Mouse (Mus musculus) adrenal gland, adult (tissue): ENCODE measurements at regions not wholly inside any gene's neighbourhood (a gene's known extent, or its start where the extent isn't known, plus 50 kb on each side); places are given as distances from the start of the nearest gene placed in this dataset.
A peak's percentile ranks its signal among the peaks of the same experiment; 100 is the strongest.

Experiments used
- DNase-seq, 2 experiments: peaks; one replicate each; pipeline ENCODE4 v3.0.0; 2022 to 2023; ENCODE audit warnings: low spot score in 1 of 2; ENCODE audit not compliant: inconsistent age in 2 of 2

- no peak for DNase-seq
These were observed 262.3 kb upstream of the Eif4g2 start for GRCm38 (mm10) chr7:111345117-111345516.

- DNase-seq: peak; percentile 11 to 60
These were observed 254.2 kb upstream of the Eif4g2 start for GRCm38 (mm10) chr7:111337053-111337452.

DNA sequence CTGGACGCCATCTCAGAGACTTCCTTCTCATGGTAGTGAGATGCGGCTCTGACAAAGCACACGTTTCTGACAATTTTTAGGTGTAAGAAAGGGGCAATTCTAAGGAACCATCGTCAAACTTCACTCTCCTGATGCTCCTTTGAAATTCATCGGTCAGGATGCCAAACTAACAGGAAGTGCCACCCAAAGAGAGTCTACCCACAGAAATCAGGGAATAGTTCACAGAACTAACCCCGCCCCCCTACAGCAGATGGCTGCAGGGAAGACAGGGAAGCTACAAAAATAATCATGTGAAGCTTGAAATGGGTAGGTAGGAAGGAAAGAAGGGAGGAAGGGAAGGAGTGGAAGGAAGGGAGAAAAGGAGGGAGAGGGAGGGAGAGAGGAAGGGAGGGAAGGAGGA, 240.1 kb upstream of the Eif4g2 start:
- DNase-seq: no peak

GRCm38 (mm10) chr7:111319917-111320316, 237.1 kb upstream of the Eif4g2 start:
- no peak for DNase-seq

DNA sequence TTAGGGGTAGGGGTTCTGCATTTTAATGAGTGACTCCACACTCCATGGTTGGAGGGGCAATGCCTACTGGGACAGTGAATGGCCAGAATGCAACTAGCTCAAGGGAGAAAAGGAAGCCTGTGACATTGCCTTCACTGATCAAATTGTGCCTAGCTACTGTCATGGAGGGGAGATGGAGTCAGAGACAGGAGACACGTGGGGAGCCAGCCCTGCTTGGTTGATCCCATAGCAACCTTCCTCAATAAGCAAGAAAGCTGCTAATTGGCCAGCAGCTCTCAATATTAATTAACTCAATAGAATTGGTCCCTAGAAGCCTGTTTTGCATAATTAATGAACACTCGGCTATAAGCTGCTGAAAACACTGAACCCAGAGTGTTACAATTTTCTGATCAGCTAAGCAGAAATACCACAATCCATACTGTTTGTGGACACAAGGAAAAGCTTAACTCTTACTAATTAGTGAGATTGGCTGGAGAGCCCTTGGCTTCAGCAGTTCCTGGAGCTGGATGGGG, 233.7 kb upstream of the Eif4g2 start:
- no peak for DNase-seq

DNA sequence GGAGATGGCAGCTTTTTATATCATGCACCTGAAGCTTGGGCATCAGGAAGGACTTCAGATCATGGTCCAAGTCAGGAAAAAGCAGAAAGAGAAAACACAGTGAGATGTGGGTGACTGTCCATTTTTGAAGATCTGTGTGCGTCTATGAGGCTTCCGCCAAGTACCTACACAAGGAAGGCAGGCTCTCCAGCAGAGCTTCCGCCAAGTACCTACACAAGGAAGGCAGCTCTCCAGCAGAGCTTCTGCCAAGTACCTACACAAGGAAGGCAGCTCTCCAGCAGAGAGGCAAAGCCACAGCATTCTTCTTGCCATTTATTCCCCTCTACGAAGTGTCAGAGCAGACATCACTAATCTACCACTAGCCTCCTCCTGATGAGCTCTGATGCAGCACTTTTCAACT, 231.1 kb upstream of the Eif4g2 start:
- DNase-seq: no peak

- DNase-seq: peak in 1 of 2 experiments; percentile 35
These were observed 222.4 kb upstream of the Eif4g2 start for GRCm38 (mm10) chr7:111305196-111305595.

DNA sequence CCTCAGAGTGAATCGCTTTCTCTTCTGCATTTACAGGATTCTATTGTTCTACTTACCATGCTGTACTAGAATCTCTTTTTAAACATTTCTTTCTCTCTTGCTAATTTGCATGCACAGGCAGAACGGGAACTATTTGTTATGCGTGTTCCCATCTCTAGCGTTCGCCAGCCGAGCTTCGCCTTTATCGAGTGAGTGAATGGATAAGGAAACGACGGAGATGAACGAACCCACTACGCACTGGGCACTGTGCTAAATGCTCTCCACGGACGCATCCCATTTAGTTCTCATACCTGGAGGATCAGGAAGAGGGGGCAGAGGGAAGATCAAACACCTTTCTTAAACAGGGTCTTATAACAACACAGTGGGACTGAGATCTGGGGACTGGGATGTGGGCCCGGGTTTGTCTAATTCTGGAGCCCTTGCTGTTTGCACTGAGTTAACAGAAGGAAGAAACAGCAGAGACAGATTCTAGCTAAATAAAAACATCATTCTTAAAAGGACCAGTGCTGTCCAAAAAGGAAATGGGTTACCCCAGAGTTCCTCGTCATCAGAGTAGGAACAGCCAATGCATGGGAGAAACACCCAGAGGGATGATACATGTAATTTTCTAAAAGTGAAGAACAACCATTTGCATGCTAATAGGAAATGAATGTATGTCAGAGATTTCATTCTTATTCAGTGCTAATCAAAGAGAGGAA, 219.1 kb upstream of the Eif4g2 start:
- DNase-seq: no peak

GRCm38 (mm10) chr7:111297174-111297902, 214.5 kb upstream of the Eif4g2 start:
- no peak for DNase-seq

GRCm38 (mm10) chr7:111283411-111283955, 200.7 kb upstream of the Eif4g2 start:
- DNase-seq: peak; percentile 16 to 78

GRCm38 (mm10) chr7:111282314-111282713, 199.5 kb upstream of the Eif4g2 start:
- no peak for DNase-seq

GRCm38 (mm10) chr7:111277703-111278102, 194.9 kb upstream of the Eif4g2 start:
- DNase-seq: no peak

DNA sequence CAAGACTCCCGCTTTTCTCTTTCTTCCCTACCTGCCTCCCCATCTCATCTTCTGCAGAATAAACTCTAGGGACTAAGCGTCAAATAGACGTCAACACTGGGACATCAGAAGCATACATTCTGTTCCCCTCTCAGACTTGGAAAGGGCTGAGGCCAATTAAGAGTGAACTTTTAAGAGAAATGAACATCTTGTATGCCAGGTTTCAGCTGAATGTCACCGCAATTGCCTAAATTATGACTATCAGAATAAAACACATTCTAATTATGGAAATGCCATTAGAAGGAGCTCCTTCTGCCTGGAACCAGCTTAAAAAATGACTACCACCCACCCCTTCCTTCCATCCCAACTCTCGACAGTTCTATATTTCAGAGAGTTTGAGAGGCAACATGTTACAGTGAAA, 191.0 kb upstream of the Eif4g2 start:
- no peak for DNase-seq

DNA sequence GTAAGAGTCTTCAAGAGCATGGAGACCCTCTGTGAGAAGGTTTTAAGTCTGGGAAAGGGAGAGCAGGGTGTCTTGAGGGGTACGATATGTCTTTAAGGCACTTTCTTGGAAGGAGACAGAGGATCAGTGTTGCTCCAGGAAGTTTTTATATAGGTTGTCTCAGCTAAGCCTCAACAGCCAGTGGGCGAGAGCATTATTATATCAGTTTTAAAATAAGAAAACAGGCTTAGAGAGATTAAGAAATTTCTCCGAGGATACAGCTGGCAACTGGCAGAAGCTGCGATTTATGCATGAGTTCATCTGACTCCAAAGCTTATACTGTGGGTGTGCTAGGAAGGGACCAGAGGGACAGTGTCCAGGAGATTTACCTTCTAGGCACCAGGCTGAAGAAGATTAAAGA, 188.0 kb upstream of the Eif4g2 start:
- no peak for DNase-seq

DNA sequence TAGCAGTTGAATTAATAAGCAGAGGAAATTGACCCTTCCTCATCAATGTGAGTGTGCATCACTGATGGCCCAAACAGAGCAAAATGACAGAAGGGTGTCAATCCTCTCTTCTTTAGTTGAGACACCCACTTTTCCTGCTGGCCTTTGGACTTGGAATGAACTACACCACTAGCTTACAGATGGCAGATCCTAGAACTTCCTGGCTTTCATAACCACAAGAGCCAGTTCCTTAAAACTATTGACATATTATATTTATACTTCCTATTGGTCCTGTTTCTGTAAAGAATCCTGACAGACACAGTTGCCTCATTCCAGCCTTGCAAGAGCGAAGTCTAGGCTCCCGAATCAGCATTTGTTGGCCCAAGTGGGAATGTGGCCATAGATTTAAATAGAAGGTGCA, 185.4 kb upstream of the Eif4g2 start:
- DNase-seq: no peak

GRCm38 (mm10) chr7:111263302-111263701, 180.5 kb upstream of the Eif4g2 start:
- peak in 1 of 2 experiments; percentile 52 for DNase-seq

- peak; percentile 57 to 92 for DNase-seq
These were observed 177.1 kb upstream of the Eif4g2 start for GRCm38 (mm10) chr7:111259630-111260574.

DNA sequence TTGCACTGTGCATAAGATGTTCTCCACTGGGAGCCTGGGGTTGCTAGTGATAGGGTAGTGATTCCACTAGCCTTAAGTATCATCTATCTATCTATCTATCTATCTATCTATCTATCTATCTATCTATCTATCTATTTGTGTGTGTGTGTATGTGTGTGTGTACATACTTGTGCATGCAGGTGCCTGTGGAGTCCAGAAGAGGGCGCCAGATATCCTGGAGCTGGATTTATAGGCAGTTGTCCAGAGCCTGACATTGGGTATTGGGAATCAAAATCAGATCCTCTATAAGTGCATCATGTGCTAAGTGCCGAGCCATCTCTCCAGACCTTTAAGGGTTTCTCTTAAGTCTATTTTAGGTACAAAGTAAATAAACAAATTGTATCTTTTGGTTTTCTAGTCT, 175.0 kb upstream of the Eif4g2 start:
- DNase-seq: no peak

DNA sequence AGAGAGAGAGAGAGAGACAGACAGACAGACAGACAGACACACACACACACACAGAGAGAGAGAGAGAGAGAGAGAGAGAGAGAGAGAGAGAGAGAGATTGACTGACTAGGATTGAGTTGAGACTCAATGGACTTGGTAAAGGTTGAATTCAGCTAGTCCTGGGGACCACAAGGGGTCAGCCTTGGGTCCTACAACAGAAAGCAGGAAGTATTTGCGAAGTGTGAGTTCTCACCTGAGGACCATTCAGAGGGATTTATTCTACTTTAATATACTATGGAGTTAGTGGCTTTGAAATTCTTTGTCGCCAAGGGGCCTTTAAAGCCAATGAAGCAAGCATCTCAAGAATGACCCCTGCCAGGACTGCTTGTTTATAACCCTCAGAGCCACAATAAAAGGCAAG, 173.4 kb upstream of the Eif4g2 start:
- DNase-seq: no peak

DNA sequence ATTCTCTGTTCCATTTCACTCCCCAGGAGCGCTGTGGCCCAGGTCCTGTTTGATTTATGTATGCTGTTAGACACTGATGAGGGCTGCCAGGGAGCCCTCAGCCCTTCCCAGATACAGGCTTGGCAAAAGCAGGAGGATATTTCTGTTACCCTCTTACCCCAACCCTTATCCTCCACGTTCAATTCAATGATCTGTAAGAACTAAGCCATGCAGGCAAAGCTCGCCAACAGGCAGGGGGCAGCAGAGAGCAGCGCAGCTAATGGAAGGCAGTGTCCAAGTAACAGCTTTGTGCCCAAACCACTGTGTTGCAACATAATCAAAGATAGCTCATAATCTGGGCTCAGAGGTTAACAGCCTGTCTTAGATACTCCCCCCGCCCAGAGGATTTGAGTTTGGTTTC, 166.8 kb upstream of the Eif4g2 start:
- peak; percentile 82 to 96 for DNase-seq

DNA sequence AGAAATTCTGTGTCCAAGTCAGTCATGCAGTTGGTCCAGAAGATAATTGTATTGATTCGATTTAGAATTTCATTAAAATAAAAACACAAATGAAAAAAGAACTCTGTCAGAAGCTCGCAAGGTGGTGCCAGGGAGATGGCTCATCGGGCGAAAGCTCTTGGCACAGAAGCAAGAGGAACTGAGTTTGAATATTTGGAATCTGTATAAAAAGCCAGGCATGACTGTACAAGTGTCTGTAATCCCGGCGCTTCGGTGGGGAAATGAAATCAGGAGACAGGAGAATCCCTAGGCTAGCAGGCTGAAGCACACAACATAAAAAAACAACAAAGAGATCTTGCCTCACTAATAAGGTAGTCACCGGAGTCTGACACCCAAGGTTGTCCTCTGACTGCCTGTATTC, 162.7 kb upstream of the Eif4g2 start:
- DNase-seq: peak in 1 of 2 experiments; percentile 61
